Mouse (Mus musculus) ES-Bruce4 (cell line): ENCODE results near the gene Sec61a1. TPM values are rescaled to one million over a fixed set of nuclear protein-coding genes. Genes with fewer than 3 reads are reported as not detected.

Experiments used
- H3K27ac ChIP-seq: 2 replicates; pipeline ENCODE4 v1.5.1; 2012; ENCODE audit warnings: low read length, inconsistent platforms; ENCODE audit not compliant: insufficient read depth
- H3K27me3 ChIP-seq: 2 replicates; pipeline ENCODE4 v1.6.1; 2012; ENCODE audit warnings: mild to moderate bottlenecking, low read length, inconsistent platforms; ENCODE audit not compliant: control insufficient read depth, poor library complexity, insufficient read depth, severe bottlenecking
- H3K36me3 ChIP-seq: 2 replicates; pipeline ENCODE4 v1.6.1; 2012; ENCODE audit warnings: inconsistent platforms, mild to moderate bottlenecking, low read length, moderate library complexity; ENCODE audit not compliant: control insufficient read depth, poor library complexity, insufficient read depth, severe bottlenecking
- H3K4me1 ChIP-seq: one replicate; pipeline ENCODE4 v1.8.1; 2011; ENCODE audit warnings: low read length; ENCODE audit not compliant: control insufficient read depth, insufficient read depth
- H3K4me3 ChIP-seq: 2 replicates; pipeline ENCODE4 v1.5.1; 2011; ENCODE audit warnings: low read depth, mild to moderate bottlenecking, low read length
- H3K9ac ChIP-seq: 2 replicates; pipeline ENCODE4 v1.6.1; 2012; ENCODE audit warnings: low read depth, mild to moderate bottlenecking, inconsistent platforms; ENCODE audit not compliant: poor library complexity, severe bottlenecking
- H3K9me3 ChIP-seq: replicated peaks from 2 replicates; pipeline ENCODE4 v1.6.1; 2012; ENCODE audit warnings: mild to moderate bottlenecking, low read length, inconsistent platforms; ENCODE audit not compliant: control insufficient read depth, poor library complexity, insufficient read depth, severe bottlenecking
- CTCF ChIP-seq: IDR thresholded peaks from one replicate; pipeline ENCODE4 v1.8.1; 2011; ENCODE audit warnings: low read depth, low read length
- EP300 ChIP-seq: IDR thresholded peaks from 2 replicates; pipeline ENCODE4 v1.6.1; 2011; ENCODE audit warnings: low read depth, low read length; ENCODE audit not compliant: insufficient read depth
- POLR2A ChIP-seq: IDR thresholded peaks from one replicate; pipeline ENCODE4 v1.8.1; 2011; ENCODE audit warnings: low read length; ENCODE audit not compliant: insufficient read depth
- polyA plus RNA-seq: library from polyadenylated mRNA; stranded (reverse); fragments of >200 nt; gene quantifications from 2 replicates; pipeline ENCODE4 v1.2.4, GENCODE M21; 2011; ENCODE audit warnings: low read depth; ENCODE audit not compliant: missing spikeins, insufficient read depth, insufficient read length

Sec61a1 gene
- polyA plus RNA-seq, 1 experiment: 126 TPM

- Histone ChIP-seq H3K9me3 (no peaks in the 10 kb centered on the region), H3K27me3 (no peaks in the 10 kb centered on the region), H3K4me1 (peaks cover 10% of the 10 kb centered on the region), H3K4me3 (no peak overlapping the region), H3K27ac (0 out of 2 replicates have a peak overlapping the region, but pooled peaks have one; percentile 6), H3K9ac (no peak overlapping the region), H3K36me3 (peaks cover 50% of the 10 kb centered on the region)
- TF ChIP-seq POLR2A: no peak
- peak; percentile 83 for TF ChIP-seq EP300
- no peak for TF ChIP-seq CTCF
These were observed 35.6 kb downstream of the Sec61a1 start for GRCm38 (mm10) chr6:88483111-88483510.

- Histone ChIP-seq H3K4me3 (no peak overlapping the region), H3K4me1 (peaks cover 10% of the 10 kb centered on the region), H3K27me3 (no peaks in the 10 kb centered on the region), H3K9me3 (no peaks in the 10 kb centered on the region), H3K9ac (no peak overlapping the region), H3K36me3 (peaks cover 50% of the 10 kb centered on the region), H3K27ac (no peak overlapping the region)
- TF ChIP-seq EP300 (no peak), POLR2A (no peak), CTCF (no peak)
These were observed 38.3 kb downstream of the Sec61a1 start for GRCm38 (mm10) chr6:88480421-88480820.

GRCm38 (mm10) chr6:88469878-88470277 lies 48.8 kb downstream of the Sec61a1 start:
- H3K4me1 ChIP-seq: peaks cover 6% of the 10 kb centered on the region
- no peaks in the 10 kb centered on the region for H3K27me3 ChIP-seq
- H3K9ac ChIP-seq: no peak overlapping the region
- H3K36me3 ChIP-seq: peaks cover 11% of the 10 kb centered on the region
- TF ChIP-seq POLR2A: no peak
- no peak for TF ChIP-seq EP300
- TF ChIP-seq CTCF: no peak
- H3K4me3 ChIP-seq: no peak overlapping the region
- H3K9me3 ChIP-seq: no peaks in the 10 kb centered on the region
- peak overlapping the region; percentile 40; the same call in 1 of the 2 replicates for H3K27ac ChIP-seq

GRCm38 (mm10) chr6:88465181-88465920 lies 53.4 kb downstream of the Sec61a1 start, which contains the start of gene Ruvbl1:
Gene Ruvbl1 (plus strand): TSS chr6:88465409.
- peak within 1 kb of the TSS; percentile 96 for H3K4me3 ChIP-seq
- H3K4me1 ChIP-seq: peaks cover 3% of the 10 kb centered on the region
- no peaks in the 10 kb centered on the region for H3K27me3 ChIP-seq
- H3K9ac ChIP-seq: peak within 1 kb of the TSS; percentile 84
- TF ChIP-seq CTCF (no peak), EP300 (no peak), POLR2A (no peak)
- no peaks in the 10 kb centered on the region for H3K9me3 ChIP-seq
- no peak within 1 kb of the TSS for H3K27ac ChIP-seq
- 0 out of 2 replicates have a peak, but pooled peaks cover 4% of the 10 kb centered on the region for H3K36me3 ChIP-seq

GRCm38 (mm10) chr6:88454545-88454944 lies 64.2 kb downstream of the Sec61a1 start:
- Histone ChIP-seq H3K36me3 (no peaks in the 10 kb centered on the region), H3K4me1 (no peaks in the 10 kb centered on the region), H3K9me3 (no peaks in the 10 kb centered on the region), H3K27ac (no peak overlapping the region; the same call in 1 of the 2 replicates), H3K4me3 (no peak overlapping the region), H3K27me3 (no peaks in the 10 kb centered on the region), H3K9ac (no peak overlapping the region)
- no peak for TF ChIP-seq CTCF
- no peak for TF ChIP-seq POLR2A
- TF ChIP-seq EP300: no peak

Other genes starting within 250 kb of the Sec61a1 start
- gene Eefsec, start 72.4 kb downstream of the Sec61a1 start, polyA plus RNA-seq: 18.7 and 21.1 TPM in 2 replicates
- gene Ruvbl1, start 53.5 kb downstream of the Sec61a1 start, polyA plus RNA-seq: 102 TPM in 2 replicates
- gene Kbtbd12, start 119.0 kb upstream of the Sec61a1 start, polyA plus RNA-seq: not detected in 2 replicates
- gene Mgll, start 205.5 kb upstream of the Sec61a1 start, polyA plus RNA-seq: 2.9 and 3.4 TPM in 2 replicates